Mouse (Mus musculus) WW6 (cell line): Measurements from ENCODE around the gene Gm42906.
A peak's percentile ranks its signal among the peaks of the same experiment; 100 is the strongest.

Experiments
- DNase-seq: peaks from one replicate; pipeline ENCODE4 v3.0.0-alpha.2; 2013; ENCODE audit warnings: low read depth, low spot score

Gene Gm42906

GRCm38 (mm10) chr5:151299576-151299975 lies 128.4 kb downstream of the Gm42906 start:
- no peak for DNase-seq

GRCm38 (mm10) chr5:151298371-151298770 lies 129.6 kb downstream of the Gm42906 start:
- DNase-seq, result no peak

DNA sequence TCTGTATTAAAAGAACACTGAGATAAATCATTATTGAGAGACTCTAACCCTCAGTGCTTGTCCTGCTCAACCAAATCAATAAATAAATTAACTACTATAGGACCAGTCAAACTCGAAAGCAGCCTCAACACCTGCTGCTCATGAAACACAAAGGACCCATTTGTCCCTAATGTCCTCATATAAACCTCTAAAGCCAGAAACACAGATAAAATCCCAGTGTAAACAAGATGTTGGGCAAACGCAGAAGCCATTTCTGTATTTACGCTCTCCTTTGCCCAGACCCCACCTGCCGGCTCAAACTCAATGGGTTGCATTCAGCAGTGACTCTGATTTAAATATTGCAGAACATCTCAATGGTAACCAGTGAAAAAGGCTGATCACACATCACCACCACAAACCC lies 131.7 kb downstream of the Gm42906 start:
- DNase-seq, result no peak

- no peak for DNase-seq
Observed at GRCm38 (mm10) chr5:151293591-151293990, 134.4 kb downstream of the Gm42906 start.

DNA sequence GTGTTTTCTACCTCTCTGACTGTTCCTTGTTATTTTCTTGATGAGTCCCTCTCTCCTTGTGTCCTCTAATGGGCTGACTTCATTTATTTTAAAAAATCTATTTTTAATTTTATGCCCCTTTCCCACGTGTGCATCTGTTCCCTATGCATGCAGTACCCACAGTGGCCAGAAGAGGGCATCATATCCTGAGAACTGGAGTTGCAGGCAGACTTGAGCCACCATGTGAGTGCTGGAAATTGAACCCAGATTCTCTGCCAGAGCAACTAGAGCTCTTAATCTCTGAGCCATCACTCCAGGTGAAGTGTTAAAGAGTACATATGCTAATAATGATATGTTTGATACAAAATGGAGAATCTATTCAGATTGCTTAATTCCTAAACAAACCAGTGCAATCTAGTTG lies 135.7 kb downstream of the Gm42906 start:
- peak; percentile 26 for DNase-seq

GRCm38 (mm10) chr5:151286331-151286730 lies 141.6 kb downstream of the Gm42906 start:
- no peak for DNase-seq

GRCm38 (mm10) chr5:151279531-151279930 lies 148.4 kb downstream of the Gm42906 start:
- no peak for DNase-seq

DNA sequence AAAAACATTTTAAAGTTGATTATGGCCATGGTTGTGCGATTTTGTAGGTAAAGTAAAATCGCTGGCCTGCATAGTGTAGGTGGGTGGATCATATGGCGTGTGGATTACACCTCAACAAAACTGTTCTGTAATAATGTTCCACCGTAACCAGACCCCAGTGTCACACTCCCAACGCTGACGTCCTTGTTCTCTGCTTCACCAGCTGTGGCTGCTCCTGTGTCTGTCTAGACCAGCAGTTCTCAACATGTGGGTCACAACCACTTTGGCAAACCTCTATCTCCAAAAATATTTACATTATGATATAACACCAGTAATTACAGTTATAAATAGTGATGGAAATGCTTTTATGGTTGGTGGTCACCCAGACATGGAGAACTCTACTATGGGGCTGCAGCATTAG lies 150.0 kb downstream of the Gm42906 start:
- DNase-seq, result no peak

DNA sequence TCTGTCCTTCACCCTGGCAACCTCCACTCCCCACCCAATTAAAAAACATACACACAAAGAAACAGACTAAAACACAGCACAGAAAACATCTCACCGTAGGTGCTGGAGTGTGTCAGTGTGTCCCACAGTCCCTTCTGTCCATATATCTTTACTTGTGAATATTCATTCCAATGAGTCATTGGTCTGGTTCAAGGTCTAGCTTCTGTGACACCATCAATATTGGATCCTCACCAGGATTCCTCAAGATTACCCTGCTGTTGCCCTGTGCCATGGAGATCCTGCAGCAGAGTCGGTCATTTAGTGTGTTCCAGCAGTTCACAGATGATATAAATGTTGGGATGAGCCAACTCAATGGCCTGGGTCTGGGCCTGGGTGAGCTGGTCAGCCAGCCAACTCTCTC lies 152.0 kb downstream of the Gm42906 start:
- DNase-seq, result no peak

DNA sequence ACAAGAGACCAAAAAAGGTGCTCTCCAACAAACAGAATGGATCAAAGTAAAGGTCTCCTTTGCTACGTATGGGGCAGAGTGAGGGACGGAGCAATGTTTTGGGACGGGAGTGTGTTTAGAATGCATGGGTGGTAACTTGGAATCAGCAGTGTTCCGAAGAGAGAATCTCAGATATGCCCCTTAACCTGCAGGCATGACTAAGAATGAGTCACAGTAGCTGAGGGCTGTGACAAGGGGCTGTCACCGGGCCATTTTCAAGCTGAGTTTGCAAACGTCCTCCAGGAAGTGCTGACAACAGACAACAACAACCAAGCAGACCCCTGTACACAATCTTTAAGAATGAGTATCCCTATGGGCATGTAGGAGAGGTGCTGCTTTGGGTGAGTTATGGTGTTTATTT lies 153.7 kb downstream of the Gm42906 start:
- DNase-seq, result no peak

DNA sequence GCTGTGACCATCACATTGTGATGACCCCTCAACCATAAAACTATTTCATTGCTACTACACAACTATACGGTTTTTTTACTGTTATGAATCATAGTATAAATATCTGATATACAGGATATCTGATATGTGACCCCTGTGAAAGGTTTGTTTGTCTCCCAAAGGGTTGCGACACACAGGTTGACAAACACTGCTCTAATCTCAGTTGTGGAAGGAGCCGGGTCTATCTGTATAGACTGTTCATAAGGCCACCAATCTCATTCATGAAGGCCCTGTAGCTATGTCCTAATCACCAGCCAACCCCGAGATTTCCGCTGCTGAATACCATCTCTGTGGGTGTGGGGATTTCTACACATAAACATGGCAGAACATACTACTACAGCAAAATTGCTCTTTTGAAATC lies 157.1 kb downstream of the Gm42906 start:
- no peak for DNase-seq

- DNase-seq, result no peak
Observed at GRCm38 (mm10) chr5:151266896-151267634, 160.9 kb downstream of the Gm42906 start.

GRCm38 (mm10) chr5:151261558-151261957 lies 166.4 kb downstream of the Gm42906 start:
- no peak for DNase-seq

- no peak for DNase-seq
Observed at GRCm38 (mm10) chr5:151252213-151252612, 175.8 kb downstream of the Gm42906 start.

GRCm38 (mm10) chr5:151251656-151252055 lies 176.3 kb downstream of the Gm42906 start:
- no peak for DNase-seq

- DNase-seq, result no peak
Observed at GRCm38 (mm10) chr5:151248671-151249620, 179.0 kb downstream of the Gm42906 start.

DNA sequence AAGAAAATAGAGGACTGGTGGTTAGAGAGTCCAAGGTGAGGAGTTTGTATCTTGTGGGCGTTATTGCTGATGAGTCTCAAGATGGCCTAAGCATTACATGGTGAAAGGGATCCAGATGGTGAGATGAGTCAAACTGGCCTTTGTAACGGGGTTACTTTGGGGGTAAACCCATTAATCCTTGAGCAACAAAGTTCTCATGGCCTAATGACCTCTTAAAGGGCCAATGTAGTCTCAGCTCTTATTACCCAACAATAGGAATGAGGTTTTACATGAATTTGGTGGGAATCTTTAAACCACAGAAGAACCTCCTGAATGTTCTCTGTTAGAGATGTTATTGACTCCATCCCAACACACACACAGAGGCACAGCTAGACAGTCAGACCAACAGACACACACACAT lies 179.9 kb downstream of the Gm42906 start:
- DNase-seq, result no peak

DNA sequence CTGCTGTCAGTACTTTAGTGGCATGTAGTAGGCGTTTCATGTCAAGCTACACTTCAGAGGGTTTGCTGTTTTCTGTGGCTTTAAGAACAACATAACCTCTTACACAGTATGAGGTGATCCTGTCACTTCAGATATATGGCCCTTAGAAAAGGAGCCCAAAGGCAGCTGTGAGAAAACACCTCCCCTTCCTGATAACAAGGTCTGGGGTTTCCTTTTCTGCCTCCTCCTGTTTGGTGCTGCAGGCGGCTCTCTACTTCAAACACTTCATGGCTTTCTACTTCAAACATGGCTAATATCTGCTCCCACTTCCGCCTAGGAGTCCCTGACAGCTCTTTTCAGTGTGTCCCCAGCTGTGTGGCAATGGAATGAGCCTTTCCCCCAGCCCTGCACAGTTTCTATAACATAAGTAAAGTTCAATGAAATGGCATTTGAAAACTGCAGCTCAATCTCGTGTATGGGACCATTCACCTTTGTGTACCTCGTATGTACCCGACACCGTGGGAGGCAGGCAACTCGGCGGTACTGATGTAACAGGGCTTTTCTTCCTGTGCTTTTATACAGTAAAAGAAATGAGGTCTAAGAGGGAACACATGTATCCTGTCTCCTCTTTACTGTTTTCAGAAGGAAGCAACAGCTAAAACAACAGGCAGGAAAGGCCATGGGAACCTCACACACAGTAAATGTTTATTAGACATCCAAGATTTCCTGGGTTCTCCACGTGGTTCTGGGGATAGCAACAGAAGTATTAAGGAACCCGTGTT lies 180.7 kb downstream of the Gm42906 start:
- DNase-seq, result no peak

GRCm38 (mm10) chr5:151246287-151246686 lies 181.7 kb downstream of the Gm42906 start:
- DNase-seq, result no peak

GRCm38 (mm10) chr5:151245571-151245970 lies 182.4 kb downstream of the Gm42906 start:
- no peak for DNase-seq

DNA sequence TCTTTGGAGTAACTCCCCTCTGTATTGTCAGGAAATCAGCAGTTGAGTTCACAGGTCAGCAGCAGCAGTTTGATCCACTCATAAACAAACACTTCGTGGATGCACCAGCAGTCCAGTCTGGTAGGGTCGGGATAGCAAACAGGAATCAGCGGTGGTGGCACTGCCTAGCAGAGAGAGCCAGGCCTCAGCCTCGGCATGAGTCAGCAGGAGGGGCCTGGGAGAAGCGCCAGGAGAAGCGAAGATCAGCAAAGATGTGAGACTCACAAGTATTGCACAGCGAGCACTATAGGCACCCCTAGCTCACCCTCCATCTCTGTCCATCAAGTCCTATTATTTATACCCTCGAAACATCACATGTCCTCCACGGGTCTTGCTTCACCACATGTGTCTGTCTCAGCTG lies 189.2 kb downstream of the Gm42906 start:
- no peak for DNase-seq

- DNase-seq, result no peak
Observed at GRCm38 (mm10) chr5:151236411-151236810, 191.6 kb downstream of the Gm42906 start.
